Mouse (Mus musculus) heart, embryonic 13.5 days (tissue): ENCODE measurements around the gene Plekhm3. TPM values are rescaled to one million over a fixed set of nuclear protein-coding genes. Genes with fewer than 3 reads are reported as not detected.

Experiments
- ATAC-seq: fragments of 200-750 bp; cut with Nextera tagmentation; 2 replicates; pipeline ENCODE4 v1.8.0; 2017; ENCODE audit warnings: moderate TSS enrichment; ENCODE audit not compliant: insufficient number of reproducible peaks, low FRiP score, low TSS enrichment; ENCODE audit errors: extremely low read depth
- H3K27ac ChIP-seq: fragments of 300-500 bp; sonication (generic); replicated peaks from 2 replicates; pipeline ENCODE4 v1.5.1; 2015; ENCODE audit warnings: moderate library complexity, mild to moderate bottlenecking, inconsistent platforms
- H3K27me3 ChIP-seq: fragments of 300-500 bp; sonication (generic); replicated peaks from 2 replicates; pipeline ENCODE4 v1.6.1; 2015; ENCODE audit warnings: mild to moderate bottlenecking, inconsistent platforms
- H3K36me3 ChIP-seq: fragments of 300-500 bp; sonication (generic); 2 replicates; pipeline ENCODE4 v1.6.1; 2015; ENCODE audit warnings: mild to moderate bottlenecking, inconsistent platforms
- H3K4me1 ChIP-seq: fragments of 300-500 bp; sonication (generic); 2 replicates; pipeline ENCODE4 v1.6.1; 2015; ENCODE audit warnings: inconsistent platforms
- H3K4me2 ChIP-seq: fragments of 300-500 bp; sonication (generic); 2 replicates; pipeline ENCODE4 v1.6.1; 2015; ENCODE audit warnings: inconsistent platforms, mild to moderate bottlenecking, moderate library complexity
- H3K4me3 ChIP-seq: fragments of 300-500 bp; sonication (generic); 2 replicates; pipeline ENCODE4 v1.5.1; 2015; ENCODE audit warnings: moderate library complexity, mild to moderate bottlenecking, inconsistent platforms
- H3K9ac ChIP-seq: fragments of 300-500 bp; sonication (generic); 2 replicates; pipeline ENCODE4 v1.6.1; 2015; ENCODE audit warnings: inconsistent platforms, mild to moderate bottlenecking, moderate library complexity
- H3K9me3 ChIP-seq: fragments of 300-500 bp; sonication (generic); 2 replicates; pipeline ENCODE4 v1.6.1; 2016; ENCODE audit warnings: inconsistent platforms
- WGBS: fragments of 180-500 bp; shearing (Covaris S2); methylation state at CpG from one replicate; pipeline ENCODE4 v1.1.7; 2015; ENCODE audit warnings: mixed read lengths; 5-methylcytosine and 5-hydroxymethylcytosine counted together
- polyA plus RNA-seq: library from polyadenylated mRNA; unstranded; fragments of >200 nt; fragmentation: Nextera tagmentation; extraction: Ambion mirVana; gene quantifications from 2 replicates; pipeline ENCODE4 v1.2.1, GENCODE M21; 2015

Gene Plekhm3
- polyA plus RNA-seq, 1 experiment from 2014 or later = 6.9 TPM

GRCm38 (mm10) chr1:64850345-64850744, 106.3 kb downstream of the Plekhm3 start:
- Histone ChIP-seq H3K27me3 (no peaks in the 10 kb centered on the region), H3K4me3 (no peak overlapping the region), H3K27ac (no peak overlapping the region), H3K9me3 (no peaks in the 10 kb centered on the region), H3K4me2 (no peak overlapping the region), H3K36me3 (no peaks in the 10 kb centered on the region), H3K4me1 (peaks cover 54% of the 10 kb centered on the region), H3K9ac (no peak overlapping the region)
- 74% methylated on average over 2 of the region's 2 CpGs for WGBS
- ATAC-seq = no peak

DNA sequence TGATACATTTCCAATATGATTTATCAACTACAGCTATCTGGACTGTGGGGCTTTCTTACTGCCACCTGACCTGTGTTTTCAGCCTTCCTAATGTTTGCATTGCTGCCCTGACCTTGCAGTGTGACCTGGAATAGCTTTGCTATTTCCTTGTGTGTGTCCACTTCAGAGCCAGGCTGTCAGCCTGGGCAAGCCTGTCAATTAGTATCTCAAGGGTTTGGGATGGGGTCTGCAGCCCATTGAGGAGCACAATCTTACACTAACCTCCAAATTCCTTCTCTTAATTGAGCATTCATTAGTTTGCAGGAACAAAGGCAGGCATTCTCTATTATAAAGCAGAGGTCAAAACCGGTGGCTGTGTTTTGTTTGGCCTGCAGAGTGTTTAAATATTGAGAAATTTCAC, 107.6 kb downstream of the Plekhm3 start:
- Histone ChIP-seq H3K27ac (no peak overlapping the region), H3K36me3 (no peaks in the 10 kb centered on the region), H3K4me1 (peaks cover 53% of the 10 kb centered on the region), H3K4me3 (no peak overlapping the region), H3K4me2 (no peak overlapping the region), H3K9me3 (no peaks in the 10 kb centered on the region), H3K27me3 (no peaks in the 10 kb centered on the region), H3K9ac (no peak overlapping the region)
- 78% methylated on average over 1 of the region's 1 CpGs for WGBS
- no peak for ATAC-seq

- H3K4me3 ChIP-seq = no peak overlapping the region
- no peak overlapping the region for H3K27ac ChIP-seq
- no peak overlapping the region for H3K9ac ChIP-seq
- H3K27me3 ChIP-seq = no peaks in the 10 kb centered on the region
- H3K4me2 ChIP-seq = no peak overlapping the region
- H3K4me1 ChIP-seq = peaks cover 50% of the 10 kb centered on the region
- no peak for ATAC-seq
- 64% methylated on average over 7 of the region's 7 CpGs for WGBS
- no peaks in the 10 kb centered on the region for H3K36me3 ChIP-seq
- no peaks in the 10 kb centered on the region for H3K9me3 ChIP-seq
Observed at GRCm38 (mm10) chr1:64848081-64848480, 108.5 kb downstream of the Plekhm3 start.

DNA sequence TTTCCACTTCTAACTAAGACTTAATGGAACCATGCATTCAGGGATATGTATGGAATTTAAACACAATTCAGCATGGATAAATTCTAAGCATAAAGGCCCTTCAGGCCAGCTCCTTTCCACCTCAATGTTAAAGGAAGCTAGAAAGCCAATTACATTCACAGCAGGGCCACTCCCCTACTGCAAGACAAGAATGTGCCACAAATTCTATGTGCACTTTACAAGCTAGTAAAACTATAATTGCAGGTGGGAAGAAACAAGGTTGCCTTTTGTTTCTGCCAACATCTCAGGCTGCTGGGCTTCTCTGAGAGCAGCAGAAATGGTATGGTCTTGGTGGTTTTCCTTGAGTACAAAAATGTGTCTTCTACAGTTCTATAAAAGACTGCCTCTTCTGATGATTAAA, 109.1 kb downstream of the Plekhm3 start:
- Histone ChIP-seq H3K27ac (no peak overlapping the region), H3K36me3 (no peaks in the 10 kb centered on the region), H3K4me2 (no peak overlapping the region), H3K4me3 (no peak overlapping the region), H3K9ac (no peak overlapping the region), H3K27me3 (no peaks in the 10 kb centered on the region), H3K9me3 (no peaks in the 10 kb centered on the region), H3K4me1 (peaks cover 48% of the 10 kb centered on the region)
- ATAC-seq = no peak

DNA sequence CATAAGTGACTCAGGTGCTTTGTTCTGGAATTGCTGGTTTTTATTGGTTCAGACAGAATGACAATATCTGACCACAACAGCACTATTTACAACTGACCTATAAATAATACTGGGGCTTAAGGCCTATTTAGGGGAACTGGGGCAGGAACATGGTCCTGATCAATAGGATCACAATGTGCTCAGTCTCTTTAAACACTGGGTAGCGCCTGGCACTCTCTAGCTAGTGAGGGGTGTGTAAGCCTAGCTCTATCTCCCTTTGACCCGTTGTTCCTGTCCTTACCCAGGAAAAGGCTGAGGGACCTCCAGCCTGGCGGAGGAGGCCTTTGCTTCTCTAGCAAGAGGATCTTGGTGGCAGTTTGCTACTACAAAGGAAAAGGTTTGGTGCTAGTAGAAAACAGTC, 111.6 kb downstream of the Plekhm3 start:
- 75% methylated on average over 3 of the region's 3 CpGs for WGBS
- peaks cover 40% of the 10 kb centered on the region for H3K4me1 ChIP-seq

DNA sequence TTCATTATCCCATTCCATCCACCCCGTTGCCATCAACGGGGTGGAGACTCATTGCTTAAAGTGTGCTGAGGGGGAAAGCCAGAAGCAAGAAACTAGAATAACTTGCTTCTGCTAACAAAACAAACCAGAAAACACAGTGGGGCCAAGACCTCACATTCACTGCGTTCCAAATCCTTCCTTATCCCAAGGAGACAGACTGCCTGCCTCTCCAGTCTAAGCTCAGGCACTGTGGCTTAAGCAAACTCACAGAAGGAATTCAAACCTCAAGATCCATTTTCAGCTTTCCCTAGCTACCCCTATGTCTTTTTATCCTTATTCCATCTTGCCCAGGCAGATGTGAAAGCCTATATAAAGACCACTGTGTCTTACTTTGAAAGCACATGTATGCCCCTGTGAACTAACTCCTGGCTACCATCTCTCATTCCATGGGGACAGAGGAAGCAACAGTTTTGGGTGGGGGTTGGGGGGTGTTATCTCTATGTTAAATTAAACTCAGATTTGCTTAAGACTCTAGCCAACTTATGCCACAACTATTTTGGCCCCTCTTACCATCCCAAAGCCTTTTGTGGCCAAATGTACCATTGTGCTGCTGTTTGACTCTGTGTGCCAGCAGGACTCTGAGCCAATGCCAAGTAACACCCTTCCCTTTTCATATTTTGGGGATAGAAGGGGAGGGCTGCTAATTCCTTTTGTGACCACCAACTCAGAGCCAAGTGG, 112.6 kb downstream of the Plekhm3 start:
- Histone ChIP-seq H3K9ac (no peak overlapping the region), H3K4me1 (peaks cover 41% of the 10 kb centered on the region), H3K27me3 (no peaks in the 10 kb centered on the region), H3K9me3 (no peaks in the 10 kb centered on the region), H3K4me2 (no peak overlapping the region), H3K36me3 (no peaks in the 10 kb centered on the region), H3K27ac (no peak overlapping the region), H3K4me3 (no peak overlapping the region)
- WGBS = 75% methylated on average over 3 of the region's 3 CpGs
- ATAC-seq = no peak

More for the DNA sequence above, 111.6 kb downstream of the Plekhm3 start:
- Histone ChIP-seq H3K36me3 (no peaks in the 10 kb centered on the region), H3K4me2 (no peak overlapping the region), H3K9me3 (no peaks in the 10 kb centered on the region), H3K4me3 (no peak overlapping the region), H3K27me3 (no peaks in the 10 kb centered on the region), H3K27ac (no peak overlapping the region), H3K9ac (no peak overlapping the region)
- ATAC-seq = no peak

- Histone ChIP-seq H3K4me1 (peaks cover 18% of the 10 kb centered on the region), H3K36me3 (no peaks in the 10 kb centered on the region), H3K27me3 (no peaks in the 10 kb centered on the region), H3K9ac (no peak overlapping the region), H3K4me3 (no peak overlapping the region), H3K9me3 (no peaks in the 10 kb centered on the region), H3K27ac (no peak overlapping the region), H3K4me2 (no peak overlapping the region)
- 21% methylated on average over 1 of the region's 1 CpGs for WGBS
- no peak for ATAC-seq
Observed at GRCm38 (mm10) chr1:64840930-64841329, 115.7 kb downstream of the Plekhm3 start.

DNA sequence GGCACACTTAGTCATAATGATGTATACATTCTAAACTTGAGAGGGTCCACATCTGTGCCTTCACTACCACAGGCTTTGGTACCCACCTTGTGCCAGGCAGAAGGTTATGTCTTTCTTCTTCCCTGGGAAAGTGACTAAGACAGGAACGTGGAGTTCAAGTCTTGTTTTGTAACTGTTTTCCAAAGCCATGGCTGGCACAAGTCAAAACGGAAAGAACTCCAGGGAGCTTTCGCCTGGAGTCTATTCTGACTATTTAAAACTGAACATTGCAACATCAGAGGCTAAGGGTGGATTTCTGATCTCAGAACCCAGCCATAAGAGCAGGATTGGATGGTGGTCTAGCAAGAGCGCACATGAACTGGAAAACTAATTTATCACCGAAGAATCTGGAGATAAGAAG, 120.0 kb downstream of the Plekhm3 start:
- H3K4me2 ChIP-seq = no peak overlapping the region
- no peaks in the 10 kb centered on the region for H3K36me3 ChIP-seq
- no peak overlapping the region for H3K9ac ChIP-seq
- H3K4me1 ChIP-seq = peaks cover 17% of the 10 kb centered on the region
- no peak overlapping the region for H3K4me3 ChIP-seq
- 83% methylated on average over 5 of the region's 5 CpGs for WGBS
- H3K9me3 ChIP-seq = no peaks in the 10 kb centered on the region
- no peaks in the 10 kb centered on the region for H3K27me3 ChIP-seq
- ATAC-seq = no peak
- no peak overlapping the region for H3K27ac ChIP-seq

- Histone ChIP-seq H3K27ac (no peak overlapping the region), H3K9me3 (no peaks in the 10 kb centered on the region), H3K4me3 (no peak overlapping the region), H3K4me2 (no peak overlapping the region), H3K4me1 (peaks cover 18% of the 10 kb centered on the region), H3K27me3 (no peaks in the 10 kb centered on the region), H3K9ac (no peak overlapping the region), H3K36me3 (no peaks in the 10 kb centered on the region)
- ATAC-seq = no peak
- WGBS = 76% methylated on average over 3 of the region's 3 CpGs
Observed at GRCm38 (mm10) chr1:64836114-64836513, 120.5 kb downstream of the Plekhm3 start.

DNA sequence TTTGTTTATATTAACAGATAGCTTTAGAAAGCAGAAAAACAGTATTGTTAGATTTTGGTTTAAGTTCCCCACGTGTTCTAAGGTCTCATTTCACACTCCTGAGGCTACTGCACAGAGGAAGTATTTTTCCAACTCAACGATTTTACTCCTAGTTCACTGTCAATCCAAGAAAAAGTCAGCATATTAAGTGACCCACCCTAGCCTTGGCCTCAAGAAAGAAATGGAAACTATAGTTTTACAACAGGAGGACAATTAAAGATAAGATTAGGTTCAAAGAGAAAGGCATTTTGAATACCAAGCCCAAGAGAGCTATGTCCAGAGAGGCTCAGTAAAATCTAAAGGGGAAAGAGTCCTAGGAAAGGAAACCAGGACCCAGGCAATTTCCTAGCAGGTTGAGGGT, 125.1 kb downstream of the Plekhm3 start:
- Histone ChIP-seq H3K27ac (no peak overlapping the region), H3K4me2 (no peak overlapping the region), H3K9me3 (no peaks in the 10 kb centered on the region), H3K9ac (no peak overlapping the region), H3K4me3 (no peak overlapping the region), H3K27me3 (no peaks in the 10 kb centered on the region), H3K36me3 (no peaks in the 10 kb centered on the region), H3K4me1 (peaks cover 5% of the 10 kb centered on the region; the same call in 1 of the 2 replicates)
- ATAC-seq = no peak
- WGBS = 53% methylated on average over 2 of the region's 2 CpGs

DNA sequence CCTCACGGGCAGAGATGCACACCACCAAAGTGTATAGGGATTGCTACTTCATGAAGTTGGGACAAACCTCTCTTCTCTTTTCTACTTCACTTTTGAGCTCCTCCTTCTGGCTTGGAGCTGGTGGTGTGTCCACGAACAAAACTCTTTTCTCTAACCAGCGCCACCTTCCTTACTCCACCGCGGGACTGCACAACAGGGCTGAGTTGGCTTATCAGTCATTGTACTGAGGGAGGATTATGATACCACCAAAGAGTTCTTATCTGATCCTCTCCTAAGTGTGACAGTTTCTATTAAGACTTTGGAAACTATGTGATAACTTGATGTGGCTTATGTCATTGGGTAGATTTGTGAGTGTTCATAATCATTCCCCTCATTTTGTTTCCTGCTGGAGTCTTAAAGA, 129.2 kb downstream of the Plekhm3 start:
- H3K9me3 ChIP-seq = no peaks in the 10 kb centered on the region
- peaks cover 7% of the 10 kb centered on the region; the same call in 1 of the 2 replicates for H3K4me1 ChIP-seq
- H3K9ac ChIP-seq = no peak overlapping the region
- H3K36me3 ChIP-seq = no peaks in the 10 kb centered on the region
- 80% methylated on average over 5 of the region's 5 CpGs for WGBS
- H3K27ac ChIP-seq = no peak overlapping the region
- H3K27me3 ChIP-seq = no peaks in the 10 kb centered on the region
- no peak overlapping the region for H3K4me2 ChIP-seq
- no peak overlapping the region for H3K4me3 ChIP-seq
- no peak for ATAC-seq

GRCm38 (mm10) chr1:64826348-64827103, 130.1 kb downstream of the Plekhm3 start:
- Histone ChIP-seq H3K4me3 (no peak overlapping the region), H3K36me3 (no peaks in the 10 kb centered on the region), H3K9me3 (no peaks in the 10 kb centered on the region), H3K9ac (no peak overlapping the region), H3K27ac (no peak overlapping the region), H3K27me3 (no peaks in the 10 kb centered on the region), H3K4me2 (no peak overlapping the region), H3K4me1 (peaks cover 3% of the 10 kb centered on the region; the same call in 1 of the 2 replicates)
- no peak for ATAC-seq
- 72% methylated on average over 6 of the region's 6 CpGs for WGBS
